Mouse (Mus musculus): ENCODE results near the gene Pnn. TPM values are rescaled to one million over a fixed set of nuclear protein-coding genes. Genes with fewer than 3 reads are reported as not detected.
"Not testable (repeated sequence)": the region's sequence is repeated elsewhere in the genome, so short reads cannot be mapped to it uniquely, and the experiment has no call there.

The Pnn gene
- total RNA-seq (2021): 10 to 100 TPM; 45.2 to 60.0 TPM

GRCm38 (mm10) chr12:59066448-59067077, at the start of gene Pnn:
Gene Pnn (plus strand): TSS chr12:59066884.
- intact Hi-C loops (cut with DNase I): loop anchor here (2.0 to 5.0 kb wide), 3 partner anchors 54 to 151 kb away; partner anchors contain the start of genes Fbxo33, Gemin2 and Sec23a

DNA sequence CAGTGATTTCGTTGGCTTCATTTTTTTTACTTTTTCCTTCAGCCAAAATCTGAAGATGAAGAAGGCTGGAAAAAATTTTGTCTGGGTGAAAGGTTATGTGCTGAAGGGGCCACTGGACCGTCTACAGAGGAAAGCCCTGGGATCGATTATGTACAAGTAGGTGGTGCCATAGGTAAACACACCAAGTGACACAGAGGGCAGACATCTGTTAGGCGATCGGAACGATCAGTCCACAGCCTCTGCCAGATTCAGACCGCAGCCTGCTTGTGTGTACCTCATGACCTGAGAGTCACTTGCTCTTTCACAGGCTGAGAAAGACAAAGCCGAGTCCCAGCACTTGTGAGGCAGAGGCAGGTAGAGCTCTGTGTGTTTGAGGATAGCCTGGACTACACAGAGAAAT, 48.7 kb upstream of the Pnn start:
- intact Hi-C loops (cut with DNase I): no loop called here
- no peak for DNase-seq (ENCODE audit: low spot score in 2 of 2)

More at GRCm38 (mm10) chr12:59066448-59067077, at the start of gene Pnn:
- peak; percentile 97 to 99 for DNase-seq (ENCODE audit: low spot score in 2 of 2)

DNA sequence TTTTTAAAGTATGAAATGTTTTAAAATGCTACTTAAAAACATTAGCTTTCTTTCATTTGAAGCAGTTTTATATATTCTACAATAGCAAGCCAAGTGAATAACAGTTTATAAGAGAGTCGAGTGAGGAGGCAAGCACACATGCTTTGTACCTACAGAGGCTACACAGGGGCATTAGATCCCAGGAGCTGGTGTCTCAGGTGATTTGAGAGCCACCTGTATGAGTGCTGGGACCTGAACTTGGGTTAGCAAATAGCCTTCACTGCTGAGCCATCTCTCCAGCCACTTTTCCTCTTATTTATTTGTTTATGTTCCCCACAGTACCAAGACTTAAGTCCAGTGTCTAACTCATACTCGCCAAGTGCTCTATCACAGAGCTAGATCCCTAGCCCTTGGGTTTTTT, 46.8 kb upstream of the Pnn start:
- intact Hi-C loops (cut with DNase I): no loop called here
- DNase-seq (ENCODE audit: low spot score in 2 of 2): no peak

DNA sequence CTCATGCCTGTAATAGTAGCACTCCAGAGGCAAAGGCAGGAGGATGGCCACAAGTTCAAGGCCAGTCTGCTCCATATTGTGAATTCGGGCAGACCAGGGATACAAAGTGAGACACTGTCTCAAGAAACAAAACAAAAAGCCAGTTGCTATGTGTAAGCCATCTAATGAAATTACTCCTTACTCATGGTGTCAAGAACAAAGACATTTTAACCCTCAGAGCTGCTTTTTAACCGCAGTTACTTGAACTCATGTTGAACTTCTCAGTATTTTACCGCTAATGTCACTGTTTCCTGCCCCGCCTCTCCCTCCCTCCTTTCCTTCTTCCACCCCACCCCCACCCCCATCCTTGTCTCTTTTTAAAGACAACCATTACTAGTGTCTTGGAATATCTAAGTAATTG, 45.4 kb upstream of the Pnn start:
- intact Hi-C loops (cut with DNase I): no loop called here
- no peak for DNase-seq (ENCODE audit: low spot score in 2 of 2)

DNA sequence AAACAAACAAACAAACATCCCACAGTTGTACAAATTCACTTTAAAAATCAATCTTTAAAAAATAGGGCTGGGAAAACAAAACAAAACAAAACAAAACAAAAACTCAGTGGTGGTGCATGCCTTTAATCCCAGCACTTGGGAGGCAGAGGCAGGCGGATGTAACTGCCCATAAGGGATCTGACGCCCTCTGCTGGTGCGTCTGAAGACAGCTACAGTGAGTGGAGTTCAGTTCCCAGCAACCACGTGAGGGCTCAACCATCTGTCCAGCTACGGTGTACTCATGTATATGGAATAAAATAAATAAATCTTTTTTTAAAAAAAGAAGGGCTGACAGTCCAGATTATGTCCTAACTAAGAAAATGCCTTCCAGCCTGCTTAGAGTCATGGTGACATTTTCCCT, 34.6 kb upstream of the Pnn start:
- intact Hi-C loops (cut with DNase I): no loop called here
- DNase-seq (ENCODE audit: low spot score in 2 of 2): no peak

DNA sequence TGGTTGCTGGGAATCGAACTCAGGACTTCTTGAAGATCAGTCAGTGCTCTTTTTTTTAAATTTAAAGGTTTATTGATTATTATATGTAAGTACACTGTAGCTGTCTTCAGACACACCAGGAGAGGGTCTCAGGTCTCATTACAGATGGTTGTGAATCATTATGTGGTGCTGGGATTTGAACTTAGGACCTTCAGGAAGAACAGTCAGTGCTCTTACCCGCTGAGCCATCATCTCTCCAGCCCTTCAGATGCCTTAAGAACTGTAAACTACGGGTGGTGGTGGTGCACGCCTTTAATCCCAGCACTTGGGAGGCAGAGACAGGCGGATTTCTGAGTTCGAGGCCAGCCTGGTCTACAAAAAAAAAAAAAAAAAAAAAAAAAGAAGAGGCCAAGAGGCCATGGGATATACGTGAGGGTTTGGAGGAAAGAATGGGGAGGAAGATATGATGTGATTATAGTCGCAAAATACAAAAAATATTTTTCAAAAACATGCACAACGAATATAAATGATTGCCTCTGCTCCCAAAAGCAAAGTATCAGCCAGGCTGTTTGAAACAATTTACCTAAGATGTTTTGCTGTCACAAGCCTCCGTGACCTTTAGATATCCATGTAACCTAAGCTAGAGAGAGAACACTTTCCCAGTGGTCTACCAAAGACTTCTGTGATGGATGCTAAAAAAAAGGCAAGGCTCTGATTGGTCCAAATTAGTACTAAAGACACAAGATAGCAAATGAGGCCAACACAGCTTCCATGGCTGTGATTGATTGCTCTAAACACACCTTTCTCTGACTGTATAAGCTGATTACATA, 27.3 kb upstream of the Pnn start:
- DNase-seq (ENCODE audit: low spot score in 2 of 2): no peak
- intact Hi-C loops (cut with DNase I): no loop called here

DNA sequence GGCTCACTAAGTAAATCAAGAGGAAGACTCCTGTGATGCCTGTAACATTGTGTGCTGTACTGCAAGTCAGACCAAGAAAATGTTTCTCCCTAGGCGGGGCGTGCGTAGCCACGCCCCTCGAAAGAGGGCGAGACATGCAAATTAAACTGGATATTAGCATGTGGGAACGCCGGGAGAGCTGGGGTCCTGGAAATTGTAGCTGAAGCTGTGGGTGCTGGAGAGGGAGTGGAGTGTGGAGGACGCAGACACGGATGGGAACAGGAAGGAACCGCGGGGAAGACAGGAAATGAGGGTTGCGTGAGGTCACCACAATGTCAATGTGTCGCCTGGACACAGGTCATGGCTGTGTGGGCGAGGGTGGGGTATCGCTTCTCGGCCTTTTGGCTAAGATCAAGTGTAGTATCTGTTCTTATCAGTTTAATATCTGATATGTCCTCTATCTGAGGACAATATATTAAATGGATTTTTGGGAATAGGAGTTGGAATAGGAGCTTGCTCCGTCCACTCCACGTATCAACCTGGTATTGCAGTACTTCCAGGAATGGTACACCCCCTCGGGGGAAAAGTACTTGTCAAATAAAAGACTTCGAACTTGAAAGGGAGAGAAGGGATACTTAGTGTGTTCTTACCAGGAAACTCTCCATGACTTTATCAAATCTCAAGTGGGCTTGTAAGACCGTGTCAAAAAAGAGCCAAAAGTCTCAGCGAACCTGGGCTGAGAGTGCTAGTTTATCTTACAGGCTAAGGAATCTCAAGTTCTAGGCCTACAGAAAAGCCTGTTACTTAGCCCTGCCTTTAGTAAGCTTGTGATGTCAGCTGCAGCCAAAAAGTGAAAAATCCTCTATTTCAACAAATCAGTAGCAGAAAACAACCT, 26.5 kb upstream of the Pnn start:
- intact Hi-C loops (cut with DNase I): no loop called here
- DNase-seq (ENCODE audit: low spot score in 2 of 2): no peak

- intact Hi-C loops (cut with DNase I): no loop called here
- no peak for DNase-seq (ENCODE audit: low spot score in 2 of 2)
These were observed 25.8 kb upstream of the Pnn start for GRCm38 (mm10) chr12:59040851-59041250.

DNA sequence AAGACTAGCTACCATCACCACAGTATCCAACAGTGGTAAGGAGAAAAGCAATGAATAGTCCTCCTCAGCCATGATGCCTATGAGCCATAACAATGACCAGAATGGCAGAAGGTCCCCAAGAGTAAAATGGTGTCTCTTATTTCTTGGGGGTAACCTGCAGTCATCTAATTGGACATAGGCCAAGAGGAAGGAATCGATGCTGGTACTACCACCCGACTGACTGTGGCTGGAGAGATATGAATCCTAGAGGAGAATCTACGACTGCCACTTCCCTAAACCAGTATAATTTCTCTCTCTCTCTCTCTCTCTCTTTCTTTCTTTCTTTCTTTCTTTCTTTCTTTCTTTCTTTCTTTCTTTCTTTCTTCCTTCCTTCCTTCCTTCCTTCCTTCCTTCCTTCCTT, 14.2 kb upstream of the Pnn start:
- intact Hi-C loops (cut with DNase I): no loop called here
- DNase-seq (ENCODE audit: low spot score in 2 of 2): no peak

GRCm38 (mm10) chr12:59053166-59053565, 13.5 kb upstream of the Pnn start:
- intact Hi-C loops (cut with DNase I): no loop called here
- no peak for DNase-seq (ENCODE audit: low spot score in 2 of 2)

GRCm38 (mm10) chr12:59053976-59054375, 12.7 kb upstream of the Pnn start:
- intact Hi-C loops (cut with DNase I): no loop called here
- DNase-seq (ENCODE audit: low spot score in 2 of 2): no peak

DNA sequence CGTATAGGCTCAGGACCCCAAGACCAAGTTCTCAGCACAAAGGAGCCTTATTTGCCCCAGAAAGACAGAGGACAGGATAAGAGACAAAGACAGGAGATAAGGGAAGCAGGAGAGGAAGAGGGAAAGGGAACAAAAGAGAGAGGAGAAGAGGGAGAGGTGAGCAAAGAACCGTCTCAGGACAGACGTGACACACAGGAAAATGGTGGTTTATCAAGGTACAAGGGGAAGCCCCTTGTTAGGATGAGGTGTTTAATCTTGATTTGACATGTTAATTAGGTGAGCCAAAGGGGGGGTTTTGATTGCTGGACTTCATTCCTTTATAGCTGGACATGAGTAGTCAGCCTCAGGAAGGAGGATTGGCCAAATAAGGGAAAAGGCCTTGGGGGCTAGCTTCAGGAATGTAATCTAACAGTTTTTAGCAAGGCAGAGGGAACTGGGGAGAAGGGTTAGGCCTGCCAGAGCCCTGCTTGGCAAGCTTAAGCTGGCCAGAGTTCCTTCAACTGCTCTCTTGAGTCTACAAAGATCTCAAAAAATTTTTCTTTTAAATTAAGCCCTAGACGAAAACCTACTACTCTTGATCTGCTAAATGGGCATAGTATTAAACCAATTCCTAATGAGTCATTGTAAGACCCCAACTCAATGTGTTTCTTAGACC, 11.4 kb upstream of the Pnn start:
- intact Hi-C loops (cut with DNase I): no loop called here

GRCm38 (mm10) chr12:59056222-59056621, 10.5 kb upstream of the Pnn start:
- DNase-seq (ENCODE audit: low spot score in 2 of 2): no peak
- intact Hi-C loops (cut with DNase I): no loop called here

More for the DNA sequence above, 11.4 kb upstream of the Pnn start:
- DNase-seq (ENCODE audit: low spot score in 2 of 2): no peak

DNA sequence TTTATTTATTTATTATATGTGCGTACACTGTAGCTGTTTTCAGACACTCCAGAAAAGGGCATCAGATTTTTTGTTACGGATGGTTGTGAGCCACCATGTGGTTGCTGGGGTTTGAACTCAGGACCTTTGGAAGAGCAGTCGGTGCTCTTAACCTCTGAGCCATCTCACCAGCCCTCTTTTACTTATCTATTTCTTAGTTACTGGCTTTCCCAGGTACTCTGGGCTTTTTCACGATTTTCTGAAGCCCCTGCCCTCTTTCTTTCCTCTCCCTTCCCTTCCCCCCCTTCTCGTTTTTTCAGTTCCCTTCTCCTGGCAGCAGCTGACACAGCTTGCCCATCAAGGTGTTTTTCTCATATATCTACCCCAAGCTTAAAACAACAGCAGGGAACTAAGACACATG, 8.4 kb upstream of the Pnn start:
- intact Hi-C loops (cut with DNase I); DNase-seq (ENCODE audit: low spot score in 2 of 2): not testable (repeated sequence)

- intact Hi-C loops (cut with DNase I): no loop called here
- no peak for DNase-seq (ENCODE audit: low spot score in 2 of 2)
These were observed 6.4 kb upstream of the Pnn start for GRCm38 (mm10) chr12:59060322-59060721.

DNA sequence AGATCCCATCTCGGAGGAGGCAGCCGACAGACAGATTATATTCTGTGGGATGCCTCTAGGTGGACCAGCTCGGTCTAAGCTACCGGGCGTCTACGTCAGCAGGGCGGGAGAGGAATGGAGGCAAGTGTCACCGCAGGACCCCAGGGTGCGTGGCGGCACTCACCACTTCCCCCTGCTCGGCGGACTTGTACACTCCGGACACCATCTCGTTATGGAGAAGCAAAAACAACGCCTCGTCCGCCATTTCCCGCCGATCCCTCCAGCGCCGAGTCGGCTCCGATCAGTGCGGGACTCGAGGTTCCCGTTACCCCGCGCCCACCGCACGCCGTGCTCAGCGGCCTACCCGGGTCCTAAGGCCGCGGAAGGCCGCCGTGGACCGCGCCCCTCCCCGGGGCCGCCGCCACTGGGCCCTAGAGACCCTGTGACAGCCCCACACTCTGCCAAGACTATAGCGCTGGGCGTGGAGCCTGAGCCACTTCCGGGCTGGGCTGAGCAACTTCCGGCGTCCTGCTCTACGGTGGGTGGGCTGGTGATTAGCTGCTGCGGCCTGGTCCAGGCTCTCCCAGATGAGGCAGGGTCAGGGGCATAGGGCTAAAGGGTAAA, 5.6 kb upstream of the Pnn start, which contains the start of gene Trappc6b:
Gene Trappc6b, minus strand, starts transcription at position 480 of the 603 bp plus-strand sequence.
- intact Hi-C loops (cut with DNase I): no loop called here
- DNase-seq (ENCODE audit: low spot score in 2 of 2): peak; percentile 80 to 83

DNA sequence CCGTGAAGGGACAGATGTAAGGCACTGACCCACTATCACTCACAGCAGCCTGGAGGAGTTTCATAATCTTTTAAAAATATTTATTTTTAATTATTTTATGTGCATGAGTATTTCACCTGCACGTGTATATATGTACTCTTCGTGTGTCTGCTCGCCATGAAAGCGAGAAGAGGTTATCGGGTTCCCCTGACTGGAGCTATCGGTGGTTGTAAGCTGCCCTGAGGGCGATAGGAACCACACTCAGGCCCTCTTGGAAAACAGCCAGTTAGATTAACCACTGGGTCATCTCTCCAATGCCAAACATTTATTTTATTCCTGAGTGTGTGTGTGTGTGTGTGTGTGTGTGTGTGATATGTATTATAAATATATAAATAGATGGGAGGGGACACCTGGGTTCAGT, 1.8 kb upstream of the Pnn start:
- intact Hi-C loops (cut with DNase I): loop anchor here (5.0 kb wide), 1 partner anchor 152 kb away; the partner anchor contains the start of gene Fbxo33
- no peak for DNase-seq (ENCODE audit: low spot score in 2 of 2)

GRCm38 (mm10) chr12:59065776-59066175, 908 bp upstream of the Pnn start:
- intact Hi-C loops (cut with DNase I): loop anchor here (2.0 to 5.0 kb wide), 3 partner anchors 53 to 152 kb away; partner anchors contain the start of genes Fbxo33, Gemin2 and Sec23a
- DNase-seq (ENCODE audit: low spot score in 2 of 2): no peak

- intact Hi-C loops (cut with DNase I): loop anchor here (2.0 to 5.0 kb wide), 3 partner anchors 54 to 150 kb away; partner anchors contain the start of genes Fbxo33, Gemin2 and Sec23a
- no peak for DNase-seq (ENCODE audit: low spot score in 2 of 2)
These were observed 411 bp downstream of the Pnn start for GRCm38 (mm10) chr12:59067095-59067494.
